Mouse (Mus musculus) lung, embryonic 14.5 days (tissue): ENCODE measurements at regions not wholly inside any gene's neighbourhood (a gene's known extent, or its start where the extent isn't known, plus 50 kb on each side); places are given as distances from the start of the nearest gene placed in this dataset.
"Not testable (repeated sequence)": the region's sequence is repeated elsewhere in the genome, so short reads cannot be mapped to it uniquely, and the experiment has no call there.

Experiments used
- ATAC-seq: fragments of 200-750 bp; cut with Nextera tagmentation; 2 replicates; pipeline ENCODE4 v1.8.0; 2017; ENCODE audit warnings: mild to moderate bottlenecking, moderate TSS enrichment, moderate library complexity; ENCODE audit not compliant: insufficient read depth
- DNase-seq: peaks from one replicate; pipeline ENCODE4 v3.0.0-alpha.2; 2015
- H3K27ac ChIP-seq: fragments of 300-500 bp; sonication (generic); 2 replicates; pipeline ENCODE4 v1.5.1; 2014; ENCODE audit warnings: low read depth, mild to moderate bottlenecking, moderate library complexity
- H3K27me3 ChIP-seq: fragments of 300-500 bp; sonication (generic); 2 replicates; pipeline ENCODE4 v1.6.1; 2014; ENCODE audit warnings: low read length, control low read depth; ENCODE audit not compliant: insufficient read depth
- H3K36me3 ChIP-seq: fragments of 300-500 bp; sonication (generic); 2 replicates; pipeline ENCODE4 v1.6.1; 2014; ENCODE audit warnings: control low read depth; ENCODE audit not compliant: insufficient read depth
- H3K4me1 ChIP-seq: fragments of 300-500 bp; sonication (generic); 2 replicates; pipeline ENCODE4 v1.6.1; 2014; ENCODE audit warnings: antibody characterized with exemption, control low read depth; ENCODE audit not compliant: insufficient read depth
- H3K4me2 ChIP-seq: fragments of 300-500 bp; sonication (generic); 2 replicates; pipeline ENCODE4 v1.6.1; 2014; ENCODE audit warnings: mild to moderate bottlenecking
- H3K4me3 ChIP-seq: fragments of 300-500 bp; sonication (generic); 2 replicates; pipeline ENCODE4 v1.5.1; 2014; ENCODE audit warnings: low read depth, low read length
- H3K9ac ChIP-seq: fragments of 300-500 bp; sonication (generic); 2 replicates; pipeline ENCODE4 v1.6.1; 2014
- H3K9me3 ChIP-seq: fragments of 300-500 bp; sonication (generic); 2 replicates; pipeline ENCODE4 v1.6.1; 2016; ENCODE audit warnings: low read depth, low read length, control low read depth
- CTCF ChIP-seq: IDR thresholded peaks from 2 replicates; pipeline ENCODE4 v1.5.1; 2016; ENCODE audit warnings: antibody characterized with exemption, low read depth
- WGBS: fragments of 180-500 bp; shearing (Covaris S2); extraction: QIAGEN DNeasy Blood & Tissue Kit; methylation state at CpG from one replicate; pipeline ENCODE4 v1.1.7; 2014; 5-methylcytosine and 5-hydroxymethylcytosine counted together

- H3K27ac ChIP-seq, ATAC-seq, H3K4me2 ChIP-seq, H3K4me1 ChIP-seq, H3K36me3 ChIP-seq, H3K27me3 ChIP-seq, H3K9me3 ChIP-seq, H3K9ac ChIP-seq, DNase-seq, H3K4me3 ChIP-seq: not testable (repeated sequence)
- WGBS: 87% methylated on average over 2 of the region's 2 CpGs
These were observed 1405.1 kb downstream of the 4930444P10Rik start for GRCm38 (mm10) chr1:14688041-14688440.

- no peak overlapping the region for H3K4me3 ChIP-seq
- DNase-seq: peak; percentile 41
- H3K9me3 ChIP-seq: no peaks in the 10 kb centered on the region
- no peak overlapping the region for H3K9ac ChIP-seq
- no peak overlapping the region for H3K27ac ChIP-seq
- WGBS: 36% methylated on average over 2 of the region's 2 CpGs
- H3K4me2 ChIP-seq: no peak overlapping the region
- H3K4me1 ChIP-seq: no peaks in the 10 kb centered on the region
- no peaks in the 10 kb centered on the region for H3K36me3 ChIP-seq
- no peaks in the 10 kb centered on the region for H3K27me3 ChIP-seq
- no peak for ATAC-seq
- TF ChIP-seq CTCF: peak; percentile 45
These were observed 1407.0 kb downstream of the 4930444P10Rik start for GRCm38 (mm10) chr1:14686172-14686571.

GRCm38 (mm10) chr1:14680443-14680842 is 1412.7 kb downstream of the 4930444P10Rik start:
- no peak overlapping the region for H3K4me2 ChIP-seq
- H3K4me3 ChIP-seq: no peak overlapping the region
- H3K36me3 ChIP-seq: no peaks in the 10 kb centered on the region
- H3K27me3 ChIP-seq: no peaks in the 10 kb centered on the region
- ATAC-seq (no peak), DNase-seq (no peak)
- H3K4me1 ChIP-seq: no peaks in the 10 kb centered on the region
- no peak overlapping the region for H3K9ac ChIP-seq
- no peak for TF ChIP-seq CTCF
- no peak overlapping the region for H3K27ac ChIP-seq
- WGBS: 87% methylated on average over 3 of the region's 3 CpGs
- H3K9me3 ChIP-seq: no peaks in the 10 kb centered on the region

GRCm38 (mm10) chr1:14672393-14672999 is 1420.6 kb downstream of the 4930444P10Rik start:
- Histone ChIP-seq H3K9me3 (no peaks in the 10 kb centered on the region), H3K36me3 (no peaks in the 10 kb centered on the region), H3K27ac (no peak overlapping the region), H3K27me3 (no peaks in the 10 kb centered on the region), H3K4me1 (no peaks in the 10 kb centered on the region), H3K4me2 (no peak overlapping the region), H3K4me3 (no peak overlapping the region), H3K9ac (no peak overlapping the region)
- WGBS: 46% methylated on average over 6 of the region's 6 CpGs
- DNase-seq (no peak), ATAC-seq (no peak)
- no peak for TF ChIP-seq CTCF

- ATAC-seq (no peak), DNase-seq (no peak)
- Histone ChIP-seq H3K4me3 (no peak overlapping the region), H3K9ac (no peak overlapping the region), H3K36me3 (no peaks in the 10 kb centered on the region), H3K4me1 (no peaks in the 10 kb centered on the region), H3K27ac (no peak overlapping the region), H3K4me2 (no peak overlapping the region), H3K9me3 (no peaks in the 10 kb centered on the region), H3K27me3 (no peaks in the 10 kb centered on the region)
- 58% methylated on average over 6 of the region's 6 CpGs for WGBS
- no peak for TF ChIP-seq CTCF
These were observed 1430.3 kb downstream of the 4930444P10Rik start for GRCm38 (mm10) chr1:14662706-14663312.

GRCm38 (mm10) chr1:14661854-14662253 is 1431.3 kb downstream of the 4930444P10Rik start:
- Histone ChIP-seq H3K4me2 (no peak overlapping the region), H3K27ac (no peak overlapping the region), H3K4me1 (no peaks in the 10 kb centered on the region), H3K36me3 (no peaks in the 10 kb centered on the region), H3K4me3 (no peak overlapping the region), H3K9me3 (no peaks in the 10 kb centered on the region), H3K27me3 (no peaks in the 10 kb centered on the region), H3K9ac (no peak overlapping the region)
- WGBS: 29% methylated on average over 2 of the region's 2 CpGs
- ATAC-seq (no peak), DNase-seq (peak; percentile 78)
- TF ChIP-seq CTCF: no peak

- Histone ChIP-seq H3K4me3 (no peak overlapping the region), H3K27me3 (no peaks in the 10 kb centered on the region), H3K9me3 (no peaks in the 10 kb centered on the region), H3K27ac (no peak overlapping the region), H3K4me1 (no peaks in the 10 kb centered on the region), H3K4me2 (no peak overlapping the region), H3K36me3 (no peaks in the 10 kb centered on the region), H3K9ac (no peak overlapping the region)
- no peak for TF ChIP-seq CTCF
- 93% methylated on average over 2 of the region's 2 CpGs for WGBS
- DNase-seq (no peak), ATAC-seq (no peak)
These were observed 1442.8 kb downstream of the 4930444P10Rik start for GRCm38 (mm10) chr1:14650346-14650745.
